Comparison of ENCODE assay signal across 18 mouse cellular contexts in genomic region chr11:67079740-67080139, GRCm38 (mm10). TPM values are rescaled to one million over a fixed set of nuclear protein-coding genes. Genes with fewer than 3 reads are reported as not detected.
DNase-seq lines count a peak whose midpoint lies in the region; ATAC-seq and TF ChIP-seq lines count a peak whose summit lies in the region.
"Had no signal": no experiment of that assay in that cellular context is flagged by ENCODE, and none has a peak within 500 bp of the region (broad histone marks: within the 10 kb centered on the region; RNA-seq: fewer than 3 reads in every experiment).

No protein-coding gene starts in this region.

- no peaks in the 10 kb centered on the region for H3K36me3 ChIP-seq in forebrain, embryonic 11.5 days (ENCODE audit: control insufficient read depth, insufficient read depth, low read length)
- no peaks in the 10 kb centered on the region for H3K36me3 ChIP-seq in forebrain, postnatal 0 days (ENCODE audit: insufficient read depth)
- H3K36me3 ChIP-seq in midbrain, embryonic 12.5 days: no peaks in the 10 kb centered on the region
- no peaks in the 10 kb centered on the region for H3K36me3 ChIP-seq in midbrain, embryonic 15.5 days (replicated peaks)
- H3K36me3 ChIP-seq in hindbrain, postnatal 0 days (ENCODE audit: insufficient read depth, low read length): no peaks in the 10 kb centered on the region
- H3K36me3 ChIP-seq: embryonic facial prominence, embryonic 13.5 days; heart, embryonic 15.5 days; liver, embryonic 15.5 days; neural tube, embryonic 12.5 days; stomach, embryonic 15.5 days had no signal

- no peak overlapping the region for H3K4me3 ChIP-seq in forebrain, embryonic 11.5 days (ENCODE audit: low read depth, low read length)
- H3K4me3 ChIP-seq in forebrain, postnatal 0 days (ENCODE audit: low read depth, low read length): no peak overlapping the region
- no peak overlapping the region for H3K4me3 ChIP-seq in midbrain, embryonic 12.5 days
- no peak overlapping the region for H3K4me3 ChIP-seq in midbrain, embryonic 15.5 days
- no peak overlapping the region for H3K4me3 ChIP-seq in hindbrain, postnatal 0 days (ENCODE audit: low read length)
- H3K4me3 ChIP-seq in layer of hippocampus, adult 2 months: no peak overlapping the region
- H3K4me3 ChIP-seq: embryonic facial prominence, embryonic 13.5 days; heart, adult 2 months; heart, embryonic 15.5 days; liver, embryonic 15.5 days; neural tube, embryonic 12.5 days; stomach, embryonic 15.5 days had no signal

- no peaks in the 10 kb centered on the region for H3K9me3 ChIP-seq in forebrain, embryonic 11.5 days (ENCODE audit: control insufficient read depth, low read length)
- no peaks in the 10 kb centered on the region for H3K9me3 ChIP-seq in forebrain, postnatal 0 days (ENCODE audit: low read length)
- no peaks in the 10 kb centered on the region for H3K9me3 ChIP-seq in midbrain, embryonic 12.5 days
- H3K9me3 ChIP-seq in midbrain, embryonic 15.5 days: no peaks in the 10 kb centered on the region
- H3K9me3 ChIP-seq in hindbrain, postnatal 0 days (ENCODE audit: low read length): no peaks in the 10 kb centered on the region
- H3K9me3 ChIP-seq: embryonic facial prominence, embryonic 13.5 days; heart, embryonic 15.5 days; liver, embryonic 15.5 days; neural tube, embryonic 12.5 days; stomach, embryonic 15.5 days had no signal

- DNase-seq in forebrain, embryonic 11.5 days (ENCODE audit: low spot score): no peak
- no peak for DNase-seq in forebrain, postnatal 0 days
- peak; percentile 16 for DNase-seq in hindbrain, postnatal 0 days (ENCODE audit: low spot score)
- DNase-seq in layer of hippocampus, adult 2 months (ENCODE audit: low spot score in 2 of 2): no peak
- DNase-seq in adrenal gland, adult 8-10 months: no peak
- DNase-seq: gastrocnemius, postnatal 25 days; thymus, adult 18-20 months had no signal

- 0 out of 2 replicates have a peak overlapping the region, but pooled peaks have one; percentile 18 for H3K27ac ChIP-seq in forebrain, embryonic 11.5 days (ENCODE audit: low read depth, low read length)
- H3K27ac ChIP-seq in forebrain, postnatal 0 days (ENCODE audit: low read depth, low read length): no peak overlapping the region
- H3K27ac ChIP-seq in midbrain, embryonic 12.5 days (replicated peaks): peak overlapping the region; percentile 68
- no peak overlapping the region for H3K27ac ChIP-seq in midbrain, embryonic 15.5 days
- H3K27ac ChIP-seq in hindbrain, postnatal 0 days: no peak overlapping the region
- no peak overlapping the region for H3K27ac ChIP-seq in layer of hippocampus, adult 2 months
- H3K27ac ChIP-seq: embryonic facial prominence, embryonic 13.5 days; heart, adult 2 months; heart, embryonic 15.5 days; liver, embryonic 15.5 days; macrophage; neural tube, embryonic 12.5 days; stomach, embryonic 15.5 days had no signal

- no peak for TF ChIP-seq CTCF in forebrain, postnatal 0 days (IDR thresholded peaks at IDR 0.05; ENCODE audit: low read depth)
- no peak for TF ChIP-seq CTCF in hindbrain, postnatal 0 days (IDR thresholded peaks at IDR 0.05; ENCODE audit: low read depth)
- TF ChIP-seq CTCF in layer of hippocampus, adult 2 months (conservative IDR thresholded peaks at IDR 0.05): no peak

- ATAC-seq in forebrain, embryonic 11.5 days (replicated peaks; ENCODE audit: low FRiP score): no peak
- no peak for ATAC-seq in forebrain, postnatal 0 days
- ATAC-seq in midbrain, embryonic 12.5 days (ENCODE audit: low FRiP score, low read depth): peak; percentile 39; the same call in 1 of the 2 replicates
- ATAC-seq in midbrain, embryonic 15.5 days (replicated peaks): no peak
- peak; percentile 22 for ATAC-seq in hindbrain, postnatal 0 days

- H3K4me1 ChIP-seq in forebrain, embryonic 11.5 days (replicated peaks; ENCODE audit: control insufficient read depth, insufficient read depth, low read length): peaks cover 6% of the 10 kb centered on the region; the same call in 1 of the 2 replicates
- H3K4me1 ChIP-seq in forebrain, postnatal 0 days (ENCODE audit: insufficient read depth): no peaks in the 10 kb centered on the region
- H3K4me1 ChIP-seq in midbrain, embryonic 12.5 days: peaks cover 18% of the 10 kb centered on the region; the same call in 1 of the 2 replicates
- H3K4me1 ChIP-seq in midbrain, embryonic 15.5 days: no peaks in the 10 kb centered on the region
- H3K4me1 ChIP-seq in hindbrain, postnatal 0 days (ENCODE audit: insufficient read depth, low read length): 0 out of 2 replicates have a peak, but pooled peaks cover 5% of the 10 kb centered on the region
- H3K4me1 ChIP-seq: embryonic facial prominence, embryonic 13.5 days; stomach, embryonic 15.5 days had no signal

- H3K27me3 ChIP-seq in forebrain, embryonic 11.5 days (ENCODE audit: control insufficient read depth, insufficient read depth, low read length): peaks cover 10% of the 10 kb centered on the region
- peaks cover 7% of the 10 kb centered on the region for H3K27me3 ChIP-seq in forebrain, postnatal 0 days (ENCODE audit: insufficient read depth, low read length)
- H3K27me3 ChIP-seq in midbrain, embryonic 12.5 days: peaks cover 32% of the 10 kb centered on the region
- H3K27me3 ChIP-seq in midbrain, embryonic 15.5 days (replicated peaks): peaks cover 11% of the 10 kb centered on the region
- H3K27me3 ChIP-seq in hindbrain, postnatal 0 days (ENCODE audit: insufficient read depth, low read length): peaks cover 13% of the 10 kb centered on the region; the same call in 1 of the 2 replicates

- no peak overlapping the region for H3K4me2 ChIP-seq in forebrain, embryonic 11.5 days (ENCODE audit: low read depth, low read length, severe bottlenecking)
- no peak overlapping the region for H3K4me2 ChIP-seq in forebrain, postnatal 0 days (ENCODE audit: low read depth)
- H3K4me2 ChIP-seq in midbrain, embryonic 12.5 days (replicated peaks): 0 out of 2 replicates have a peak overlapping the region, but pooled peaks have one; percentile 9
- no peak overlapping the region for H3K4me2 ChIP-seq in midbrain, embryonic 15.5 days
- 0 out of 2 replicates have a peak overlapping the region, but pooled peaks have one; percentile 0 for H3K4me2 ChIP-seq in hindbrain, postnatal 0 days (ENCODE audit: low read depth, low read length)
- H3K4me2 ChIP-seq: embryonic facial prominence, embryonic 13.5 days; heart, embryonic 15.5 days; liver, embryonic 15.5 days; neural tube, embryonic 12.5 days; stomach, embryonic 15.5 days had no signal

- H3K9ac ChIP-seq in forebrain, embryonic 11.5 days (ENCODE audit: low read length): no peak overlapping the region
- no peak overlapping the region for H3K9ac ChIP-seq in forebrain, postnatal 0 days
- no peak overlapping the region for H3K9ac ChIP-seq in midbrain, embryonic 12.5 days (replicated peaks)
- no peak overlapping the region for H3K9ac ChIP-seq in midbrain, embryonic 15.5 days
- H3K9ac ChIP-seq in hindbrain, postnatal 0 days (replicated peaks; ENCODE audit: low read length): no peak overlapping the region
- H3K9ac ChIP-seq: embryonic facial prominence, embryonic 13.5 days; heart, embryonic 15.5 days; liver, embryonic 15.5 days; neural tube, embryonic 12.5 days; stomach, embryonic 15.5 days had no signal

- WGBS in forebrain, embryonic 11.5 days: 65% methylated on average over 11 of the region's 11 CpGs
- 59% methylated on average over 11 of the region's 11 CpGs for WGBS in forebrain, postnatal 0 days
- WGBS in midbrain, embryonic 12.5 days: 52% methylated on average over 11 of the region's 11 CpGs
- WGBS in midbrain, embryonic 15.5 days: 40% methylated on average over 11 of the region's 11 CpGs
- WGBS in hindbrain, postnatal 0 days: 55% methylated on average over 11 of the region's 11 CpGs

RNA-seq across cellular contexts. Expression of gene Myh3, which starts 1.6 kb away (rescaled TPM):
- 0.48 and 0.59 TPM in 2 replicates for polyA plus RNA-seq in forebrain, embryonic 11.5 days (2014; fragmentation: Nextera tagmentation; extraction: Ambion mirVana)
- 0.24 and 0.54 TPM in 2 replicates for total RNA-seq in forebrain, postnatal 0 days (2014; rRNA removed)
- 0.15 and 0.24 TPM in 2 replicates for polyA plus RNA-seq in forebrain, postnatal 0 days (2015; fragmentation: Nextera tagmentation; extraction: Ambion mirVana)
- 0.71 and 0.75 TPM in 2 replicates for polyA plus RNA-seq in midbrain, embryonic 12.5 days (2016; fragmentation: Nextera tagmentation; extraction: Ambion mirVana)
- polyA plus RNA-seq in midbrain, embryonic 15.5 days (2015; fragmentation: Nextera tagmentation; extraction: Ambion mirVana): 0.15 and 0.22 TPM in 2 replicates
- total RNA-seq in hindbrain, postnatal 0 days (2014; rRNA removed): 1.1 and 3.0 TPM in 2 replicates
- 0.25 and 0.35 TPM in 2 replicates for polyA plus RNA-seq in hindbrain, postnatal 0 days (2015; fragmentation: Nextera tagmentation; extraction: Ambion mirVana)
- under 1 TPM; 0.67 to 0.91 TPM for total RNA-seq in layer of hippocampus, adult 2 months (2021)
- under 1 TPM in 3 of 4 experiments, not detected in 1; 0.05 to 0.17 (median 0.09) TPM for total RNA-seq in adrenal gland, adult 8-10 months (2022)
- total RNA-seq: common myeloid progenitor, adult 5-6 weeks; heart, adult 2 months; monocyte, adult 5-6 weeks had no signal
- polyA plus RNA-seq: heart, adult 2 months had no signal

RNA-seq across cellular contexts. Expression of gene Sco1, which starts 27.3 kb away (rescaled TPM):
- 19.7 and 21.9 TPM in 2 replicates for polyA plus RNA-seq in forebrain, embryonic 11.5 days (2014; fragmentation: Nextera tagmentation; extraction: Ambion mirVana)
- total RNA-seq in forebrain, postnatal 0 days (2014; rRNA removed): 16.0 and 18.3 TPM in 2 replicates
- 11.9 and 13.9 TPM in 2 replicates for polyA plus RNA-seq in forebrain, postnatal 0 days (2015; fragmentation: Nextera tagmentation; extraction: Ambion mirVana)
- 17.5 and 19.8 TPM in 2 replicates for polyA plus RNA-seq in midbrain, embryonic 12.5 days (2016; fragmentation: Nextera tagmentation; extraction: Ambion mirVana)
- polyA plus RNA-seq in midbrain, embryonic 15.5 days (2015; fragmentation: Nextera tagmentation; extraction: Ambion mirVana): 13.5 and 14.0 TPM in 2 replicates
- total RNA-seq in hindbrain, postnatal 0 days (2014; rRNA removed): 11.0 and 13.8 TPM in 2 replicates
- polyA plus RNA-seq in hindbrain, postnatal 0 days (2015; fragmentation: Nextera tagmentation; extraction: Ambion mirVana): 13.6 and 14.9 TPM in 2 replicates
- 10 to 100 TPM in 1 of 2 experiments, 1 to 10 TPM in 1; 9.4 to 10.6 TPM for total RNA-seq in layer of hippocampus, adult 2 months (2021)
- total RNA-seq in adrenal gland, adult 8-10 months (2022): 10 to 100 TPM; 20.1 to 26.5 (median 21.6) TPM

RNA-seq across cellular contexts. Expression of gene Adprm, which starts 27.3 kb away (rescaled TPM):
- 30.7 and 31.9 TPM in 2 replicates for polyA plus RNA-seq in forebrain, embryonic 11.5 days (2014; fragmentation: Nextera tagmentation; extraction: Ambion mirVana)
- 22.2 and 23.2 TPM in 2 replicates for total RNA-seq in forebrain, postnatal 0 days (2014; rRNA removed)
- 24.6 and 26.3 TPM in 2 replicates for polyA plus RNA-seq in forebrain, postnatal 0 days (2015; fragmentation: Nextera tagmentation; extraction: Ambion mirVana)
- polyA plus RNA-seq in midbrain, embryonic 12.5 days (2016; fragmentation: Nextera tagmentation; extraction: Ambion mirVana): 34.8 and 37.5 TPM in 2 replicates
- polyA plus RNA-seq in midbrain, embryonic 15.5 days (2015; fragmentation: Nextera tagmentation; extraction: Ambion mirVana): 32.4 and 35.3 TPM in 2 replicates
- total RNA-seq in hindbrain, postnatal 0 days (2014; rRNA removed): 15.6 and 18.9 TPM in 2 replicates
- polyA plus RNA-seq in hindbrain, postnatal 0 days (2015; fragmentation: Nextera tagmentation; extraction: Ambion mirVana): 25.3 and 29.5 TPM in 2 replicates
- total RNA-seq in layer of hippocampus, adult 2 months (2021): 10 to 100 TPM; 27.7 to 29.3 TPM
- 10 to 100 TPM; 23.4 to 37.2 (median 30.9) TPM for total RNA-seq in adrenal gland, adult 8-10 months (2022)

RNA-seq across cellular contexts. Expression of gene Tmem220, which starts 54.8 kb away (rescaled TPM):
- polyA plus RNA-seq in forebrain, embryonic 11.5 days (2014; fragmentation: Nextera tagmentation; extraction: Ambion mirVana): 0.49 and 1.3 TPM in 2 replicates
- total RNA-seq in forebrain, postnatal 0 days (2014; rRNA removed): not detected in 2 replicates
- 0.36 and 0.77 TPM in 2 replicates for polyA plus RNA-seq in forebrain, postnatal 0 days (2015; fragmentation: Nextera tagmentation; extraction: Ambion mirVana)
- 1.2 and 1.3 TPM in 2 replicates for polyA plus RNA-seq in midbrain, embryonic 12.5 days (2016; fragmentation: Nextera tagmentation; extraction: Ambion mirVana)
- 0.54 and 0.59 TPM in 2 replicates for polyA plus RNA-seq in midbrain, embryonic 15.5 days (2015; fragmentation: Nextera tagmentation; extraction: Ambion mirVana)
- 0.26 TPM in 1 of 2 replicates, not detected in the other for total RNA-seq in hindbrain, postnatal 0 days (2014; rRNA removed)
- 0.97 and 1.1 TPM in 2 replicates for polyA plus RNA-seq in hindbrain, postnatal 0 days (2015; fragmentation: Nextera tagmentation; extraction: Ambion mirVana)
- under 1 TPM; 0.44 to 0.95 TPM for total RNA-seq in layer of hippocampus, adult 2 months (2021)
- 10 to 100 TPM in 1 of 4 experiments, 1 to 10 TPM in 3; 8.1 to 10.0 (median 9.4) TPM for total RNA-seq in adrenal gland, adult 8-10 months (2022)
- total RNA-seq: monocyte, adult 5-6 weeks had no signal

Comparison
In these comparisons a context has a peak if more than half of its experiments do, and no peak if none do; other contexts are left out.
1. ATAC-seq: peak in midbrain, embryonic 12.5 days (single experiment) and hindbrain, postnatal 0 days (single experiment); none in forebrain, embryonic 11.5 days (single experiment), forebrain, postnatal 0 days (single experiment) and midbrain, embryonic 15.5 days (single experiment).
2. H3K27ac ChIP-seq: peak in forebrain, embryonic 11.5 days (single experiment) and midbrain, embryonic 12.5 days (single experiment); none in forebrain, postnatal 0 days (single experiment), midbrain, embryonic 15.5 days (single experiment), hindbrain, postnatal 0 days (single experiment) and layer of hippocampus, adult 2 months (single experiment).
3. H3K4me2 ChIP-seq: peak in midbrain, embryonic 12.5 days (single experiment) and hindbrain, postnatal 0 days (single experiment); none in forebrain, embryonic 11.5 days (single experiment), forebrain, postnatal 0 days (single experiment) and midbrain, embryonic 15.5 days (single experiment).